Mouse (Mus musculus): ENCODE measurements at regions not wholly inside any gene's neighbourhood (a gene's known extent, or its start where the extent isn't known, plus 50 kb on each side); places are given as distances from the start of the nearest gene placed in this dataset.
"Not testable (repeated sequence)": the region's sequence is repeated elsewhere in the genome, so short reads cannot be mapped to it uniquely, and the experiment has no call there.

DNA sequence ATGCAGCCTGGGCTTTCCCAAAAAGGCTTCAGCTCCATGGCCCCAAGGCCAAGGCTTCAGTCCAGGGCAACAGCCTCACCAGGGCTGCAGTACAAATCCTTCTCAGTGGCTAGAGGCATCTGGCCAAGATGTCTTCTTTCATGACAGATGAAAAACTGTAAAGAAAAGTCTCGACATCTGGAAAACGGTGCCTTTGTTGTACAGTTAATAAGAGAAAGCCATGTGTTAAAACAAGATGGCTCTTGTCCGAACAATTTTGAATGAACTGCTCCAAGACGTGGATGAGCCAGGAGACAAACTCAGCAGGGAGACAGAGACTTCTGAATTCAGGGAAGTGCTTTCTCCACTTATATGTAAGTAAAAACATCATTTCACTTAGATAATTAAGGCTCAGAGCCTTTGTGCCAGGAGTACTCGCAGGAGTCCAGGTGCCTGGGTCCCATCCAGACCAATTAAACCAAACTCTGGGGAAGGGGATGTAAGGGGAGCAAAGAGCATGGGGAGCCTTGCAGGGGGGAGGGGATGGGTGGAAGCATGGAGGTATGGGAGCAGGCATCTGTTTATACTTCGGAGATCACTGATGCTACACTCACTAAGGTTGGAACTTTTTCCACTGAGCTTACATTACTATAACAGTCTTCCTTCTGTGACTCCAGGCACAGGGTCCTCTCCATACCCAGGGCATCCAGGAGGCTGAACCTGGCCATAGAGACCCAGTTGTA, 125.8 kb upstream of the Zfp637 start:
- H3K4me2 ChIP-seq (ENCODE audit: insufficient read depth, low read depth, poor library complexity, severe bottlenecking): no peak overlapping the region
- no peak overlapping the region for H3K4me3 ChIP-seq (replicated peaks in 1 of 3; ENCODE audit: low read depth in 2 of 3, low read length in 2 of 3, poor library complexity in 1 of 3)
- in situ Hi-C loops (cut with MboI; ENCODE audit: low pct_ligation_motif_present, low pct_unique_long_range_greater_than_20kb, low sequenced_read_pairs) (no loop called here), dilution Hi-C loops (cut with MboI; ENCODE audit: extremely low pct_ligation_motif_present, extremely low pct_unique_long_range_greater_than_20kb, low sequenced_read_pairs) (no loop called here)
- no peaks in the 10 kb centered on the region for H3K4me1 ChIP-seq (ENCODE audit: control insufficient read depth in 1 of 2, insufficient read depth in 2 of 2)
- no peaks in the 10 kb centered on the region for H3K36me3 ChIP-seq (replicated peaks in 1 of 2; ENCODE audit: control insufficient read depth in 1 of 2, insufficient read depth in 1 of 2, low read length in 1 of 2)
- no peak overlapping the region for H3K9ac ChIP-seq (ENCODE audit: insufficient read depth, low read depth)
- H3K9me3 ChIP-seq (replicated peaks; ENCODE audit: low read length): no peaks in the 10 kb centered on the region
- TF ChIP-seq USF1 (IDR thresholded peaks at IDR 0.05; ENCODE audit: low read depth, low read length) (no peak), ETS1 (conservative IDR thresholded peaks at IDR 0.05; ENCODE audit: low read depth, low read length) (no peak), POLR2AphosphoS2 (IDR thresholded peaks at IDR 0.05; ENCODE audit: low read depth, low read length) (no peak), ZKSCAN1 (IDR thresholded peaks at IDR 0.05; ENCODE audit: borderline replicate concordance, low read depth, low read length) (no peak), E2F4 (IDR thresholded peaks at IDR 0.05; ENCODE audit: insufficient replicate concordance, low read depth, low read length) (no peak), ZNF384 (IDR thresholded peaks at IDR 0.05; ENCODE audit: low read depth, low read length) (no peak), MAX (IDR thresholded peaks at IDR 0.05; ENCODE audit: low read length) (no peak), MYC (IDR thresholded peaks at IDR 0.05; ENCODE audit: low read depth, low read length) (no peak), POLR2A (IDR thresholded peaks at IDR 0.05; ENCODE audit: low read depth, low read length) (no peak), HCFC1 (IDR thresholded peaks at IDR 0.05; ENCODE audit: low read depth, low read length) (no peak), ZMIZ1 (IDR thresholded peaks at IDR 0.05; ENCODE audit: low read depth, low read length) (no peak), NRF1 (IDR thresholded peaks at IDR 0.05; ENCODE audit: low read depth, low read length) (no peak), SMC3 (IDR thresholded peaks at IDR 0.05; ENCODE audit: low read depth, low read length) (no peak), RAD21 (IDR thresholded peaks at IDR 0.05; ENCODE audit: low read depth, low read length) (no peak)
- no peak overlapping the region for H3K27ac ChIP-seq (ENCODE audit: insufficient read depth, low read depth)
- DNase-seq (ENCODE audit: extremely low read depth): no peak
- H3K27me3 ChIP-seq (replicated peaks): peaks cover 51% of the 10 kb centered on the region
- H3K79me2 ChIP-seq (replicated peaks; ENCODE audit: control insufficient read depth, extremely low read depth, insufficient read depth, poor library complexity, severe bottlenecking): no peaks in the 10 kb centered on the region

DNA sequence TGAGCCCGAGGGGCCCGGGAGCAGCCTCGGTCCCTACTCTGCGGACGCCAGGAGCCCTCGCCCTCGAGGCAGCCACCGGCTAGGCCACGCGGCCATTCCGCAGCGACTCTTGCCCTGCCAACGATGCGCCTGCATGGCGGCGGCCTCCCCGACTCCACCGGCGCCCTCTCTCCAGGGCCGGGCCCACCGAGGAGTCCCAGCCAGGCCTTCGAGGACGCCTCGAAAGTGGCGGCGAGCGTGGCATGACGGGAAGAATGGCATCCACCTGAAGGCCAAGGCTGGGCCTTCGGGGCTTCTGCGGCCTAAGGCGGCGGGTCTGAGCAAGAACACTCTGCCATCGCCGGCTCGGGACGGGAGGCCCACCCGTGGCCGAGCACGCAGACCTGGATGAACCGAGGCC, 124.6 kb upstream of the Zfp637 start:
- dilution Hi-C loops (cut with MboI; ENCODE audit: extremely low pct_ligation_motif_present, extremely low pct_unique_long_range_greater_than_20kb, low sequenced_read_pairs); H3K27ac ChIP-seq (ENCODE audit: insufficient read depth, low read depth); H3K4me1 ChIP-seq (ENCODE audit: control insufficient read depth in 1 of 2, insufficient read depth in 2 of 2); H3K79me2 ChIP-seq (replicated peaks; ENCODE audit: control insufficient read depth, extremely low read depth, insufficient read depth, poor library complexity, severe bottlenecking); H3K9ac ChIP-seq (ENCODE audit: insufficient read depth, low read depth); H3K9me3 ChIP-seq (replicated peaks; ENCODE audit: low read length); in situ Hi-C loops (cut with MboI; ENCODE audit: low pct_ligation_motif_present, low pct_unique_long_range_greater_than_20kb, low sequenced_read_pairs); H3K36me3 ChIP-seq (replicated peaks in 1 of 2; ENCODE audit: control insufficient read depth in 1 of 2, insufficient read depth in 1 of 2, low read length in 1 of 2); H3K4me2 ChIP-seq (ENCODE audit: insufficient read depth, low read depth, poor library complexity, severe bottlenecking); DNase-seq (ENCODE audit: extremely low read depth); H3K4me3 ChIP-seq (replicated peaks in 1 of 3; ENCODE audit: low read depth in 2 of 3, low read length in 2 of 3, poor library complexity in 1 of 3): not testable (repeated sequence)
- H3K27me3 ChIP-seq (replicated peaks): peaks cover 41% of the 10 kb centered on the region

DNA sequence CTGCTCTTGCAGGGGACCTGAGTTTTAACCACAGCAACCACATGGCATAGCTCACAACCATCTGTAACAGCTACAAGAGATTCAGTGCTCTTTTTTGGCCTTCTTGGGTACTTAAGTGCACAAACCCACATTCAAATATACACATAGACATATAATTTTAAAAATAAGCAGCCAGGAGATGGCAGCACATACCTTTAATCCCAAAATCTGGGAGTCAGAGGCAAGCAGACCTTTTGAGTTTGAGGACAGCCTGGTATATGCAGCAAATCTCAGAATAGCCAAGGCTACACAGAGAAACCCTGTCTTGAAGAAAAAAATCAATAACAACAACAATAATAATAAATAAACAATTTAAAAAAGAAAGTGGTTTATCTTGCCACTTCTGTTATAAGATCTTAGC, 88.6 kb upstream of the Zfp637 start:
- H3K4me2 ChIP-seq (ENCODE audit: insufficient read depth, low read depth, poor library complexity, severe bottlenecking); H3K4me1 ChIP-seq (ENCODE audit: control insufficient read depth in 1 of 2, insufficient read depth in 2 of 2); H3K4me3 ChIP-seq (replicated peaks in 1 of 3; ENCODE audit: low read depth in 2 of 3, low read length in 2 of 3, poor library complexity in 1 of 3); dilution Hi-C loops (cut with MboI; ENCODE audit: extremely low pct_ligation_motif_present, extremely low pct_unique_long_range_greater_than_20kb, low sequenced_read_pairs); DNase-seq (ENCODE audit: extremely low read depth); H3K79me2 ChIP-seq (replicated peaks; ENCODE audit: control insufficient read depth, extremely low read depth, insufficient read depth, poor library complexity, severe bottlenecking); H3K27ac ChIP-seq (ENCODE audit: insufficient read depth, low read depth); H3K27me3 ChIP-seq (replicated peaks); H3K9ac ChIP-seq (ENCODE audit: insufficient read depth, low read depth); H3K36me3 ChIP-seq (replicated peaks in 1 of 2; ENCODE audit: control insufficient read depth in 1 of 2, insufficient read depth in 1 of 2, low read length in 1 of 2); in situ Hi-C loops (cut with MboI; ENCODE audit: low pct_ligation_motif_present, low pct_unique_long_range_greater_than_20kb, low sequenced_read_pairs); H3K9me3 ChIP-seq (replicated peaks; ENCODE audit: low read length): not testable (repeated sequence)

DNA sequence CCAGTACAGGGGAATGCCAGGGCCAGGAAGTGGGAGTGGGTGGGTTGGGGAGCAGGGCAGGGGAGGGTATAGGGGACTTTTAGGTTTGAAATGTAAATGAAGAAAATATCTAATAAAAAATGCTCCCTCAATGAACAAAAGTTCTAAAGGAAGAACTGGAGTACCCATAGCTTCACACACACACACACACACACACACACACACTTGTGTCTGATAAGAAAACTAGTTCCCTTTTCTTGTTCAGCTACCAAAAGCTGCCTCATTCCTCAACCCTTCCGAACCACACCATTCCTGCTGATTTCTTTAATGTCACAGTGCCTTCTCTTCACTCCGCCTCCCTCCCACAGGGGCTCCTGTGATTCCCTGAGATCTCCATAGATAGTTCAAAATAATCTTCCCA, 85.3 kb upstream of the Zfp637 start:
- H3K4me1 ChIP-seq (ENCODE audit: control insufficient read depth in 1 of 2, insufficient read depth in 2 of 2); H3K9ac ChIP-seq (ENCODE audit: insufficient read depth, low read depth); H3K4me3 ChIP-seq (replicated peaks in 1 of 3; ENCODE audit: low read depth in 2 of 3, low read length in 2 of 3, poor library complexity in 1 of 3); H3K27me3 ChIP-seq (replicated peaks); H3K79me2 ChIP-seq (replicated peaks; ENCODE audit: control insufficient read depth, extremely low read depth, insufficient read depth, poor library complexity, severe bottlenecking); H3K9me3 ChIP-seq (replicated peaks; ENCODE audit: low read length); DNase-seq (ENCODE audit: extremely low read depth); H3K4me2 ChIP-seq (ENCODE audit: insufficient read depth, low read depth, poor library complexity, severe bottlenecking); H3K27ac ChIP-seq (ENCODE audit: insufficient read depth, low read depth); dilution Hi-C loops (cut with MboI; ENCODE audit: extremely low pct_ligation_motif_present, extremely low pct_unique_long_range_greater_than_20kb, low sequenced_read_pairs); H3K36me3 ChIP-seq (replicated peaks in 1 of 2; ENCODE audit: control insufficient read depth in 1 of 2, insufficient read depth in 1 of 2, low read length in 1 of 2); in situ Hi-C loops (cut with MboI; ENCODE audit: low pct_ligation_motif_present, low pct_unique_long_range_greater_than_20kb, low sequenced_read_pairs): not testable (repeated sequence)
